Mouse (Mus musculus): ENCODE results near the gene Rdh7.
"Not testable (repeated sequence)": the region's sequence is repeated elsewhere in the genome, so short reads cannot be mapped to it uniquely, and the experiment has no call there.

Gene Rdh7

GRCm38 (mm10) chr10:127893163-127894022 lies 4.8 kb upstream of the Rdh7 start:
- DNase-seq (ENCODE audit: extremely low spot score, low read depth, low spot score) = not testable (repeated sequence)

DNA sequence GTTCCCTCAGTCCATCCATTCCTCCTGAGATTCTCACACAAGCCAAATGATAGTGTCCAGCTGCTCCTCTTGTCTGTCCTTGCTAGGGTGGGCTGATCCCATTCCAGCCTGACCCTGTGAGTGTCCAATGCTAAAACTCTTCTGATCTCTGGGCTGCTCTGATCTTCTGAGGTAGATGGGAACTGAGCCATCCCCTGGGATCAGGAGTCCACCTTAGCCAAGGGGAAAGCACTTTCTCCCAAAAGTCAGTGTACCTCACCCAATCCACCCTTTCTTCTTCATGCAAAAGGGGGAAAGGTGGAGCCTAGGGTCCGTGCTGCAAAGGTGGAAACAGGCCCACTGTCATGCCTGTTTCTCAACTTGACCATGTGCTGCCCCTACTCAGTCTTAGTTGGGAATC lies 2.9 kb upstream of the Rdh7 start:
- DNase-seq (ENCODE audit: extremely low spot score, low read depth, low spot score) = no peak

DNA sequence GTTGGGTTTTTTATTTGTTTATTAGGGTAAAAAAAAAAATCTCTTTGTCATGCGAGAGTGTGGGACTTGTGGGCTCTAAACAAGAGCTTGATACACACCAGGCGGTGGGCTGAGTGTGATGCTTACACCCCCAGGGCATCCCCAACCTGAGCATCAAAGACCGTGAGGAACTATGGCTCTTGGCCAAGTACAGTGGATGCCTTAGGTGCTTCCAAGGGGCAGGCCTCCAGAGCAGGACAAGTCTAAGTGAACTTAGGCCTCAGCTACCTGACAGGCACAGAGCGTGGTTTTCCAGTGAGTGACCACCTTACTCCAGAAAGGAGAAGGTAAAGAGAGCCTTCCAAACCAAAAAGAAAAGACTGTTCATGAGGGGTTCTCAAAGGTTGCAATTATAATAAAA lies 1.6 kb downstream of the Rdh7 start:
- DNase-seq (ENCODE audit: extremely low spot score, low read depth, low spot score) = no peak

DNA sequence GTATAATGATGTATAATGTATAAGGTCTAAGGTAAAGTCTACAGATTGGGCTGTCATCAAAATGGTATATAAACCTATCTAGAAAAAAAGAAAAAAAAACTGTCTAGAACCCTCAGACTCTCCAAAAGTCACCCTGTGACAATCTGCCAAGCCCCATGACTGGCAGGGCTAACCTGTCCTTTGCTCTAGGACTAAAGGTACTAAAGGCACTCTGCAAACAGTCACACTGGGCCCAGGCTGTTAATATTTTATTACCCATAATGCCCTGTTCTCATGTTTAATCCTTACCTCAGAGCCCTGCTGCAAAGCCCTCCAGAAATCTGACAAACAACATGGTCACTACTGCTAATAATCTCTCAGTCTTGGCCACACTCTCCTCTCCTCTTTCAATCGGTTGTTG lies 2.1 kb downstream of the Rdh7 start:
- DNase-seq (ENCODE audit: extremely low spot score, low read depth, low spot score) = no peak

GRCm38 (mm10) chr10:127881041-127881440 lies 7.6 kb downstream of the Rdh7 start:
- no peak for DNase-seq (ENCODE audit: extremely low spot score, low read depth, low spot score)

DNA sequence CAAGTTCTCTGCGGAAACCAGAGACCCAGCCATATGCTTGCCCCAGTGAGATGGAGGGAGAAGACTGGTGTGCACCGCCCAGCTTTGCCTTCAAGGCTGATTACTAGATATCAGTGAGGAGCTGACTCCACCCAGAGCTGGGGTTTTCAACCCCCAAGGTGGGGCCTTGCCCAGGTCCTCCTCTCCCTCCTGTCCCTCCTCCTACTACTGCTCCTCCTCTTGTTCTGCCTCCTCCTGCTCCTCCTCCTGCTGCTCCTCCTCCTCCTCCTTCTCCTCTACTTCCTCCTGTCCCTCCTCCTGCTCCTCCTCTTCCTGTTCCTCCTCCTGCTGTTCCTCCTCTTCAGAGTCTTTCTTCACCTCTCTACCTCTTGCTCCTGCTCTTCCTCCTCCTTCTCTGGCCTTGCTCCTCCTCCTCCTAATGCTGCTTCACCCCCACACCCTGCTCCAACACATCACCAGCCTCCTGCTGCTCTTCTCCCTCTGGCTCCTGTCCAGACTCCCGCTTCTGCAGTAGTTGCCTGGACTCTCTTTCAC lies 9.4 kb downstream of the Rdh7 start:
- DNase-seq (ENCODE audit: extremely low spot score, low read depth, low spot score) = no peak

DNA sequence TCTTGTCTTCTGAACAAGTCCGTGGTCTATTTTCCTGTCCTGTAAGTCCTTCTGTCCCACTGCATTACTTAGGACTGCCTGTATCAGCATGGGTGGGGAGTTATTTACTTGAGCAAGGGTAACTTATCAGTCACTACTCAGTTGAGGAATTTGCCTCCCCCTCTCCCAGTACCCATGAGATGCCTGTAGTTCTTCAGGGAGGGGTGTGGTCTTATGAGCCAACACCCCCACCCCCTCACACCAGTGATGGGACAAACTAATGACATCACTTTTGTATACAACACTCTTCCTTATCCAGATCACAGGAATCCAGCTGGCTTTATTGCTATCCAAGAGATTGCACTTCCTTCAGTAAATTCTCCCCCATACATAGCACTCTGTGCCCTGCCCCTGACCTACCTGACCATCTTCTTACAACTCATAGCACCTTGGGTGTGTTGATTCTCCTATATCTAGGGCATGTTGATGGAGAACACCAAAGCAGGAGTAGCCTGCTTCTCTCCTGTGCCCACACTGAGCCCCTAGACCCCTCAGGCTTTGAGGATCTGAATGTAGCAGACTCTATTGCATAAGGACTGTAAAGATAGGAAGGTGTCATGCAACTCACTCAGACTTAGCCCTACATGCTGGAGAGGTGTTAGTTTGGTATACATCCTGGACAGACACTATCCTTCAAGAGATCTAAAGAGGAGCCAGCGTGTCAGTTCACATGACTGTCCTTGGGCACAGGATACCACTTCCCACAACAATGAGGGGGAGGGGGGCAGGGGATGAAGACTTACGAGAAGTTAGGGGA lies 10.2 kb downstream of the Rdh7 start:
- DNase-seq (ENCODE audit: extremely low spot score, low read depth, low spot score) = no peak

GRCm38 (mm10) chr10:127877681-127878080 lies 10.9 kb downstream of the Rdh7 start:
- DNase-seq (ENCODE audit: extremely low spot score, low read depth, low spot score) = no peak

- no peak for DNase-seq (ENCODE audit: extremely low spot score, low read depth, low spot score)
Measured at GRCm38 (mm10) chr10:127872484-127872883, 16.1 kb downstream of the Rdh7 start.

DNA sequence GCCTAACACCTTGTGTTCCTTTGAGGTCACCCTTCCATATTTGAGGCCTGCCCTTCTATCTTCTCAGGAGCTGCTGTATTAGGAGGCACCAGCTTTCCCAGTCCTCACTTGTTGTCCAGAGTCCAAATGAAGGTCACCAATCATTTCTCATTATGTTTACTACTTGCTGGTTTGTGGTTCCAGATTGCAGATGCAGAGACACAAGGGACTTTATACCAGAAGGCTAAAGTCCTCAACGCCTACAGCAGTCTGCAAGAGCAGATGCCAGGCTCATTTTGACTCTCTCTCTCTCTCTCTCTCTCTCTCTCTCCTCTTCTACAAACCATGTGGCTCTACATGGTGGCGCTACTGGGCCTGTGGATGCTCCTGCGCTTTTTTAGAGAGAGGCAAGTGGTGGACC lies 22.4 kb downstream of the Rdh7 start, which contains the start of gene Rdh16f2:
Rdh16f2 (plus strand) TSS at position 243 of the 400 bp plus-strand sequence.
- DNase-seq (ENCODE audit: extremely low spot score, low read depth, low spot score) = no peak

DNA sequence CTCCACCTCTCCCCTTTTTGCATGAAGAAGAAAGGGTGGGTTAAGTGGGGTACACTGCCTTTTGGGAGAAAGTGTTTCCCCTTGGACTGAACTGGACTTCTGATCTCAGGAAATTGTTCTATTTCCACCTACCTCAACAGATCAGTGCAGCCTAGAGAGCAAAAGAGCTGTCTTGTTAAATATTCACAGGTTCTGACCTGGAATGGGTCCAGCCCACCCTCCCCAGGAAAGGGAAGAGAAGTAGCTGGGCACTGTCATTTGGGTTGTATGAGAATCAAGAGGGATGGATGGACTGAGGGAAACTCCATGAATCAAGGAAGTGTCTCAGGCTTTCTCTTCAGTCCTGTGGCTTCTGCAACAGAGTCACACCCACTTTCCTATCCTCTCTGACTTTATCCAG lies 23.7 kb downstream of the Rdh7 start:
- DNase-seq (ENCODE audit: extremely low spot score, low read depth, low spot score) = no peak

- no peak for DNase-seq (ENCODE audit: extremely low spot score, low read depth, low spot score)
Measured at GRCm38 (mm10) chr10:127856376-127856775, 32.2 kb downstream of the Rdh7 start.

- DNase-seq (ENCODE audit: extremely low spot score, low read depth, low spot score) = no peak
Measured at GRCm38 (mm10) chr10:127849628-127850027, 39.0 kb downstream of the Rdh7 start, which contains the start of gene Rdh19. Gene Rdh19 (plus strand): TSS chr10:127849928.

- DNase-seq (ENCODE audit: extremely low spot score, low read depth, low spot score) = no peak
Measured at GRCm38 (mm10) chr10:127848089-127848488, 40.5 kb downstream of the Rdh7 start.

GRCm38 (mm10) chr10:127845945-127846344 lies 42.7 kb downstream of the Rdh7 start:
- not testable (repeated sequence) for DNase-seq (ENCODE audit: extremely low spot score, low read depth, low spot score)

GRCm38 (mm10) chr10:127840776-127841175 lies 47.8 kb downstream of the Rdh7 start:
- no peak for DNase-seq (ENCODE audit: extremely low spot score, low read depth, low spot score)

DNA sequence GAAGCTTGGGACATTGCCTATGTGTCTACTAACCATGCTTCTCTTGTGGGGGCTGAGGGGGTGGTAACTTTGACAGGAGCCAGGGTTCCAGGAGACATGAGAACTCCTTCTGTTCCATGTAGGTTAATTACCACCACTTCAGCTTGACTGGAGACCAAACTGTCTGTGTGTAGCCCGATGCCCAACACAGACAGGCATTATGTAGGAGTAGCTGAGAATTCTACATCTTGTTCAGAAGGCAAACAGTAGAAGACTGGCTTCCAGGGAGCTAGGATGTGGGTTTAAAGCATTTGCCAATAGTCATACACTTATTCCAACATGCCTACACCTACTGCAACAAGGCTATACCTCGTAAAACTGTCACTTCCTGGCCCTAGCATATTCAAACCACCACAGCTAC lies 50.1 kb downstream of the Rdh7 start:
- no peak for DNase-seq (ENCODE audit: extremely low spot score, low read depth, low spot score)

DNA sequence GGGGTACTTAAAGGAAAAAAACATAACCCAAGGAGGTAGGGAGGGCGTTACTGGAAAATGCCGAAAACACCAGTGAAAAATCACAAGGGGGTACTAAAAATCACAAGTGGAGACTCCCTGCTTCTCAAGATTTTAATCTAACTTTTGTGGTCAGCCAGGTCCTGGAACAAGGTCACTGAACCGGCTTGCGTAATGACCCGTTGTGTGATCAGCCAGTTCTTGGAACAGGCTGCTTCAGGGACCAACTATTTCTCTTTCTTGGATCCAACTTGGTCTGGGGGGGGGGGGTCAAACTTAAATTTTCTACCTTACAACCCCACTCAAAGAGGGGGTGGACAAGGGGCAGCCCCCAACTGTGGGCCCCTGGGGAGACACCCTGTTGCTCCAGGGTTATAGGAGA lies 50.8 kb downstream of the Rdh7 start:
- not testable (repeated sequence) for DNase-seq (ENCODE audit: extremely low spot score, low read depth, low spot score)

DNA sequence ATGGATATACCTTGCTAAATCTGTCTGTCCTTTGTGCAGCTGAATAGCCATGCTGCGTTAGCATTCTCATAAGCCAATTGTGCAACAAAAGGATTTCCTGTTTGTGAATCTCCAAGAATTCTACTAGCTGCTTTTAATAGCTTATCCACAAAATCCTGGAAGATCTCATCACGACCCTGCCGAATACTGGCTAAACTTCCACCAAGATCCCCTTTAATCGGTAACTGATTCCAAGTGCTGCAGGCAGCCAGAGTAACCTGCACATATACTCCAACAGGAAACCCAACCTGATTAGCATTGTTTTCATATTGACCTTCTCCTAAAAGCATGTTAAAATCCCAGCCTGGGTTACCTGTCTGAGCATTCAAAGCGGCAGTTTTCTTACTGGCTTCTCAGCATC lies 53.3 kb downstream of the Rdh7 start:
- DNase-seq (ENCODE audit: extremely low spot score, low read depth, low spot score) = no peak

DNA sequence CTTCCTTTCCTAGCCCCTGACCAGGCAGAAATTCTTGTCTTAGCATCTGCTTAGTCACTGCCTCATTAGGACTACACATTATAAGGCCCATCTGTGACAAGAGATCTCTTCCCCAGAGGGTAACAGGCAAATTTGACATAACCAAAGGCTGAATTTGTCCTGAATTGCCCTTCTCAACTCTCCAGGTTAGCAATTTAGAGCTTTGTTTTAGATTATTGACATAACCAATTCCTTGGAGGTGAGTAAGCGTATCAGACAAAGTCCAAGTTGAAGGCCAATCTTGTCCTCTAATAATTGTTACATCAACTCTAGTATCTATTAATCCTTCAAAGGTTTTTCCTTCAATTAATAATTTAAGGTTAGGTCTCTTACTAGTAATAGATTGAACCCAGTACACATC lies 54.4 kb downstream of the Rdh7 start:
- not testable (repeated sequence) for DNase-seq (ENCODE audit: extremely low spot score, low read depth, low spot score)

Data from hindlimb bud, embryonic 11.5 days (tissue).